Mouse (Mus musculus) embryonic facial prominence, embryonic 10.5 days (tissue): ENCODE measurements around the gene Rap2b. TPM values are rescaled to one million over a fixed set of nuclear protein-coding genes. Genes with fewer than 3 reads are reported as not detected.

ENCODE experiments used
- DNase-seq: peaks from one replicate; pipeline ENCODE4 v3.0.0-alpha.2; 2017; ENCODE audit warnings: low spot score
- H3K27ac ChIP-seq: fragments of 300-500 bp; sonication (generic); replicated peaks from 2 replicates; pipeline ENCODE4 v1.5.1; 2016; ENCODE audit warnings: mild to moderate bottlenecking
- H3K27me3 ChIP-seq: fragments of 300-500 bp; sonication (generic); replicated peaks from 2 replicates; pipeline ENCODE4 v1.6.1; 2016; ENCODE audit warnings: low read depth, mild to moderate bottlenecking; ENCODE audit not compliant: poor library complexity, severe bottlenecking
- H3K36me3 ChIP-seq: fragments of 300-500 bp; sonication (generic); replicated peaks from 2 replicates; pipeline ENCODE4 v1.6.1; 2016; ENCODE audit warnings: mild to moderate bottlenecking, moderate library complexity
- H3K4me1 ChIP-seq: fragments of 300-500 bp; sonication (generic); 2 replicates; pipeline ENCODE4 v1.6.1; 2016
- H3K4me3 ChIP-seq: fragments of 300-500 bp; sonication (generic); 2 replicates; pipeline ENCODE4 v1.5.1; 2016; ENCODE audit warnings: mild to moderate bottlenecking, moderate library complexity
- H3K9me3 ChIP-seq: fragments of 300-500 bp; sonication (generic); 2 replicates; pipeline ENCODE4 v1.6.1; 2016; ENCODE audit warnings: mild to moderate bottlenecking
- WGBS: fragments of 180-500 bp; shearing (Covaris S2); methylation state at CpG from one replicate; pipeline ENCODE4 v1.1.7; 2016; 5-methylcytosine and 5-hydroxymethylcytosine counted together
- polyA plus RNA-seq: library from polyadenylated mRNA; unstranded; fragments of >200 nt; fragmentation: Nextera tagmentation; extraction: Ambion mirVana; gene quantifications from 2 replicates; pipeline ENCODE4 v1.2.1, GENCODE M21; 2016

The Rap2b gene
- polyA plus RNA-seq, 1 experiment from 2014 or later, result 11.0 TPM

DNA sequence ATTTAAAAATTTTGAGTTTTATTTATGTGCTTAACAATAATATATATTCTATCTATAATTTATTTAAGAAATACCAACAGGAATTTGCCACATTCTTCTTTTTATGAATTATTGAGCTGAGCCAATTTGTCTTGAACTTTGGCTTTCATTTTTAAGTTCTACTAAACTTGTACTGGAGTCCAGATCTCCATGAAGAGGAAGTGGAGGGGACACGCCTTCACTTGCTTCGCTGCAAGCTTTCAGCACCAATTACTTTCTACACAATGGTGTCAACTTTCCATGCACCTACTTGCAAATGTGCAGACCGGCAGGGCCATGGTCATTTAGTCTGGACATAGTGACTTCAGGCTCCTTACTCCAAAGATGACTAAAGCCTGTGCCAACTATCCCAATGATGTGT lies 32.1 kb downstream of the Rap2b start:
- Histone ChIP-seq H3K9me3 (no peaks in the 10 kb centered on the region), H3K27ac (no peak overlapping the region), H3K4me1 (no peaks in the 10 kb centered on the region), H3K36me3 (no peaks in the 10 kb centered on the region), H3K4me3 (no peak overlapping the region), H3K27me3 (no peaks in the 10 kb centered on the region)
- WGBS, result 67% methylated on average over 3 of the region's 3 CpGs
- no peak for DNase-seq

DNA sequence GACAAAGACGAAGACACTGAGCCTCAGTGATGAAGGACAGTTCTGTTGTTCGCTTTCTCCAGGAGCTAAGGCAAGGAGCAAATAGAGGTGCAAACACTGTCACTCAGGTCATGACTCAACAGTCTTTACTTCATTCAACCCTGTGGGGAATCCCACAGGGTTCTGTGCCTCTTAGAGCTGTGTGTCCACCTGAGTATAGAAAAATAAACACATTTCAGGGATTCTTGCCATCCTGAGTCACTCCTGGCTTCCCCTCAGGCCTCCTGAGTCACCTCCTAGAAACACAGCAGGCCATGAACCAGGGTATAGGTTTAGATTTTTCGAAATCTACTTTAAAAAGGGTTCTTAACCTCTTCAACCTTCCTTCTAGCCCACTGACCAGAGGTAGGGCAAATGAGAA lies 33.9 kb downstream of the Rap2b start:
- 85% methylated on average over 3 of the region's 3 CpGs for WGBS
- DNase-seq, result no peak

DNA sequence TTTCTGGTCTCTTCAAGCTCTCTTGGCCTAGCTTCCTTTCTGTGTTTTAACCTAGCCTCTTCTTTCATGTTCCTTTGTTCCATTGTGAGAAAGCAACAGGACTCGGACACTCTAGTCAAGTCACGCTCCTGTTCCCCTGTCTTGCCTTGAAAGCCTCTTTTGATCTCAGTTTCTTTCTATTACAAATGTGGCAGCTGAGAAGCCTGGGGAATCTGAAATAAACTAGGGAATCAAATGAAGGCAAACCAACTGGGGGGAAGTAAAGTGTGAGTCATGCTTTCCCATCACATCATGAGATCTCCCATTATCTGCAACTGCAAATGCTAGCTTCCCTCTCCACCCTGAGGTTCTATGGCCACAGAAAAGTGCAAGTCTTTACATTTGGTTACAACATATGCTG lies 35.3 kb downstream of the Rap2b start:
- Histone ChIP-seq H3K9me3 (no peaks in the 10 kb centered on the region), H3K4me1 (peaks cover 3% of the 10 kb centered on the region; the same call in 1 of the 2 replicates), H3K27me3 (no peaks in the 10 kb centered on the region), H3K36me3 (no peaks in the 10 kb centered on the region), H3K4me3 (no peak overlapping the region), H3K27ac (no peak overlapping the region)
- no peak for DNase-seq
- WGBS, result 43% methylated on average over 2 of the region's 2 CpGs

More for the DNA sequence above, 33.9 kb downstream of the Rap2b start:
- Histone ChIP-seq H3K36me3 (no peaks in the 10 kb centered on the region), H3K27ac (no peak overlapping the region), H3K27me3 (no peaks in the 10 kb centered on the region), H3K4me3 (no peak overlapping the region), H3K9me3 (no peaks in the 10 kb centered on the region), H3K4me1 (no peaks in the 10 kb centered on the region)

DNA sequence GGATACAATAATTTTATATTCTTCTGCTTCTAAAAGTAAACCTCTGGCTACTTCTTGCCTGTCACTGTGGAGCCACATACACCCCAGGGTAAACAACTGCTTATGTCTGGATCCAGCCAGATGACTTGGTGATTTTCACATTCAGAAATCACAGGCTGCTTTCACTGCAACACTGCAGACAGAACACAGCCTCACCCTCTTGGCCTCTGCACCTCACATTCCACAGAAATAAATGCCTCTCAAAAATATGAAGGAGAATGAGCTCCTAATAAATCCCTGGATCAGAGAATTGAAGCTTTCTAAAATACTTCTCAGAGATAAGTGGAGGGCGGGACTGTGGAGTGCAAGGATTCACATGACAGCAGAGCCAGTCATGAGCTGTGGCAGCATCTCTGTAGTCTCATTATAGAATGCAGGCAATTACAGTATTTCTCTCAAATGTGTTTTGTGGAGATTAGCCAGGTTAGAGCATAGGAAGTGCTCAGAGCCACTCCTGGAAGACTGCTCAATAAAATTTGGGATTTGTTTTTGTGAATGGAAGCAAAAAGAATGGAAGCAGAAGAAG lies 39.5 kb downstream of the Rap2b start:
- Histone ChIP-seq H3K4me3 (no peak overlapping the region), H3K27ac (no peak overlapping the region), H3K36me3 (no peaks in the 10 kb centered on the region), H3K4me1 (peaks cover 3% of the 10 kb centered on the region; the same call in 1 of the 2 replicates), H3K27me3 (no peaks in the 10 kb centered on the region), H3K9me3 (no peaks in the 10 kb centered on the region)
- 68% methylated on average over 1 of the region's 1 CpGs for WGBS
- DNase-seq, result no peak

DNA sequence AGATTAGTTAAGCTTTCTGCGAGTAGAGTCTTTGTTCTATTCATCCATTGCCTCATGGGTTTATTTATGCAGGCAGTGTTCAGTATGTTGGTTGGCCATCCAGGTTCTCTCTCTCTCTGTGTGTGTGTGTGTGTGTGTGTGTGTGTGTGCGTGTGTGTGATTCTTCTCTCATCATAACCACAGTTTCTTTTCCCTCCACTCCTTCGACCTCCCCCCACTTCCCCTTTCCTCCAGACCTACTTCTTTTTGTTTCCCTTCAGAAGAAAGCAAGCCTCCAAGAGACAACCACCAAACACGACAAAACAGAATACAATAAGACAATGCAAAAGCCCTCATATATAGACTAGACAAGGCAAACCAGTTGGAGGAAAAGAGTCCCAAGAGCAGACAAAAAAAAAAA lies 45.5 kb downstream of the Rap2b start:
- no peak for DNase-seq
- H3K9me3 ChIP-seq, result no peaks in the 10 kb centered on the region
- no peaks in the 10 kb centered on the region for H3K4me1 ChIP-seq
- H3K36me3 ChIP-seq, result no peaks in the 10 kb centered on the region
- no peak overlapping the region for H3K4me3 ChIP-seq
- no peak overlapping the region for H3K27ac ChIP-seq
- no peaks in the 10 kb centered on the region for H3K27me3 ChIP-seq
- 89% methylated on average over 4 of the region's 4 CpGs for WGBS

DNA sequence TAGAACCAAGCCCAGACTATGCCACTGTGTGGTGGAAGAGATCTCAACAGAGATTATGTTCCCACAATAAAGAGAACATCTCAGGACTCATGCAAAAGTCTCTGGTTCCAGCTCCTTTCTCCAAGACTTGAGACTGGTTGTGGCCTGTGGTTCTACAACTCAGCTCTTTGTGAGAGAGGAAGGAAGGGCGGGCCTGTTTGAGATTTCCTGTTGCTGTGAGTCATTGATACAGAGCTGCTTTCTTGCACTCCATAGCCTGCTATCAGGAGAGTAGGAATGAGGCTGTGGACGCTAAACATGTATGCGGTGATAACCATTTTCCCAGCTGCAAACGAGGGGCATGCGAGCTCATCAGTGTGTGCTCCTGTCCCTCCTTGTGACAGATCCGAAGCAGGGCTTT lies 48.2 kb downstream of the Rap2b start:
- H3K9me3 ChIP-seq, result no peaks in the 10 kb centered on the region
- H3K4me1 ChIP-seq, result no peaks in the 10 kb centered on the region
- H3K27me3 ChIP-seq, result no peaks in the 10 kb centered on the region
- H3K36me3 ChIP-seq, result no peaks in the 10 kb centered on the region
- 82% methylated on average over 6 of the region's 6 CpGs for WGBS
- no peak overlapping the region for H3K27ac ChIP-seq
- no peak for DNase-seq
- H3K4me3 ChIP-seq, result no peak overlapping the region

DNA sequence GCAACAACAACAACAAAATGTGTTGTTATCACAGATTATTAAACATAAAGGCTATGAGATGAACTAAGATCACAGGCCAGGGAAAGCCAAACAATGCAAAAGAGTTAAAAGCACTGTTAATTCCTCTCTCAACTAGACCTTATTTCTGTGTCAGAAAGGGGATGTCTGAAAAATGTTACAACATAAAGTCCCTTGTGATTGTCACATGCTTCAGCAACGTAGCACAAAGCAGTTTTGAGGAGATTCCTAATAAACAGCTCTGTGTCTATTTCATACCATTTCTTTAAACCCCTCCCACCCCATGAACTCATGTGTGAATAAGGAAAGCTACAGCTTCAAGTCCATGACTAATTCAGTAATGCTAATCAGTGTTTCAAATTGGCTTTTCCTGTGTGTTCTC lies 54.4 kb downstream of the Rap2b start:
- Histone ChIP-seq H3K36me3 (no peaks in the 10 kb centered on the region), H3K27me3 (no peaks in the 10 kb centered on the region), H3K4me1 (no peaks in the 10 kb centered on the region), H3K4me3 (no peak overlapping the region), H3K9me3 (no peaks in the 10 kb centered on the region), H3K27ac (no peak overlapping the region)
- no peak for DNase-seq
- 70% methylated on average over 1 of the region's 1 CpGs for WGBS

Other genes starting within 250 kb of the Rap2b start
- gene B430305J03Rik, start 4.3 kb downstream of the Rap2b start, polyA plus RNA-seq, result not detected in 2 replicates